Mouse (Mus musculus) lung, embryonic 16.5 days (tissue): Measurements from ENCODE around the gene Rims3. TPM values are rescaled to one million over a fixed set of nuclear protein-coding genes. Genes with fewer than 3 reads are reported as not detected.

Experiments used
- ATAC-seq: fragments of 200-750 bp; cut with Nextera tagmentation; 2 replicates; pipeline ENCODE4 v1.8.0; 2017; ENCODE audit warnings: low read depth, mild to moderate bottlenecking, moderate library complexity
- H3K27ac ChIP-seq: fragments of 300-500 bp; sonication (generic); 2 replicates; pipeline ENCODE4 v1.5.1; 2014; ENCODE audit warnings: mild to moderate bottlenecking, control low read depth, low read length
- H3K27me3 ChIP-seq: fragments of 300-500 bp; sonication (generic); 2 replicates; pipeline ENCODE4 v1.6.1; 2014; ENCODE audit warnings: low read depth, low read length, mixed read lengths; ENCODE audit not compliant: control insufficient read depth, insufficient read depth
- H3K36me3 ChIP-seq: fragments of 300-500 bp; sonication (generic); 2 replicates; pipeline ENCODE4 v1.6.1; 2014; ENCODE audit warnings: low read length; ENCODE audit not compliant: control insufficient read depth, insufficient read depth
- H3K4me1 ChIP-seq: fragments of 300-500 bp; sonication (generic); replicated peaks from 2 replicates; pipeline ENCODE4 v1.6.1; 2014; ENCODE audit warnings: low read length, mixed read lengths; ENCODE audit not compliant: control insufficient read depth, insufficient read depth
- H3K4me2 ChIP-seq: fragments of 300-500 bp; sonication (generic); 2 replicates; pipeline ENCODE4 v1.6.1; 2014; ENCODE audit warnings: low read depth, low read length, control low read depth
- H3K4me3 ChIP-seq: fragments of 300-500 bp; sonication (generic); 2 replicates; pipeline ENCODE4 v1.5.1; 2014; ENCODE audit warnings: mild to moderate bottlenecking, low read length, control low read depth
- H3K9ac ChIP-seq: fragments of 300-500 bp; sonication (generic); 2 replicates; pipeline ENCODE4 v1.6.1; 2014; ENCODE audit warnings: low read length, control low read depth
- H3K9me3 ChIP-seq: fragments of 300-500 bp; sonication (generic); 2 replicates; pipeline ENCODE4 v1.6.1; 2016; ENCODE audit warnings: low read length; ENCODE audit not compliant: control insufficient read depth
- WGBS: fragments of 180-500 bp; shearing (Covaris S2); extraction: QIAGEN DNeasy Blood & Tissue Kit; methylation state at CpG from one replicate; pipeline ENCODE4 v1.1.7; 2014; 5-methylcytosine and 5-hydroxymethylcytosine counted together
- polyA plus RNA-seq: library from polyadenylated mRNA; unstranded; fragments of >200 nt; fragmentation: Nextera tagmentation; extraction: Ambion mirVana; gene quantifications from 2 replicates; pipeline ENCODE4 v1.2.1, GENCODE M21; 2015

Rims3 gene
- polyA plus RNA-seq, 1 experiment from 2014 or later: 0.69 TPM

GRCm38 (mm10) chr4:120886811-120887210 lies 32.2 kb downstream of the Rims3 start:
- no peaks in the 10 kb centered on the region for H3K9me3 ChIP-seq
- H3K27ac ChIP-seq: no peak overlapping the region
- H3K4me3 ChIP-seq: no peak overlapping the region
- no peak for ATAC-seq
- 75% methylated on average over 5 of the region's 5 CpGs for WGBS
- no peak overlapping the region for H3K4me2 ChIP-seq
- H3K4me1 ChIP-seq: peaks cover 6% of the 10 kb centered on the region
- no peaks in the 10 kb centered on the region for H3K36me3 ChIP-seq
- H3K9ac ChIP-seq: no peak overlapping the region
- H3K27me3 ChIP-seq: no peaks in the 10 kb centered on the region

- Histone ChIP-seq H3K9ac (no peak overlapping the region), H3K27me3 (no peaks in the 10 kb centered on the region), H3K4me1 (peaks cover 6% of the 10 kb centered on the region), H3K36me3 (no peaks in the 10 kb centered on the region), H3K9me3 (no peaks in the 10 kb centered on the region), H3K27ac (no peak overlapping the region), H3K4me2 (no peak overlapping the region), H3K4me3 (no peak overlapping the region)
- WGBS: 31% methylated on average over 8 of the region's 8 CpGs
- no peak for ATAC-seq
Observed at GRCm38 (mm10) chr4:120887381-120888112, 32.9 kb downstream of the Rims3 start.

- no peak for ATAC-seq
- Histone ChIP-seq H3K27me3 (no peaks in the 10 kb centered on the region), H3K9me3 (no peaks in the 10 kb centered on the region), H3K4me1 (peaks cover 6% of the 10 kb centered on the region), H3K36me3 (no peaks in the 10 kb centered on the region), H3K4me2 (no peak overlapping the region), H3K4me3 (no peak overlapping the region), H3K27ac (no peak overlapping the region), H3K9ac (no peak overlapping the region)
- 57% methylated on average over 8 of the region's 8 CpGs for WGBS
Observed at GRCm38 (mm10) chr4:120888884-120889283, 34.3 kb downstream of the Rims3 start.

GRCm38 (mm10) chr4:120890754-120891440 lies 36.3 kb downstream of the Rims3 start:
- Histone ChIP-seq H3K4me1 (peaks cover under 1% of the 10 kb centered on the region), H3K9ac (no peak overlapping the region), H3K36me3 (no peaks in the 10 kb centered on the region), H3K4me3 (no peak overlapping the region), H3K27ac (no peak overlapping the region), H3K9me3 (no peaks in the 10 kb centered on the region), H3K4me2 (no peak overlapping the region), H3K27me3 (no peaks in the 10 kb centered on the region)
- ATAC-seq: no peak
- 62% methylated on average over 11 of the region's 11 CpGs for WGBS

GRCm38 (mm10) chr4:120891960-120892359 lies 37.3 kb downstream of the Rims3 start:
- no peak overlapping the region for H3K4me3 ChIP-seq
- no peak overlapping the region for H3K4me2 ChIP-seq
- H3K36me3 ChIP-seq: no peaks in the 10 kb centered on the region
- no peaks in the 10 kb centered on the region for H3K4me1 ChIP-seq
- no peak for ATAC-seq
- H3K27me3 ChIP-seq: no peaks in the 10 kb centered on the region
- no peak overlapping the region for H3K9ac ChIP-seq
- no peak overlapping the region for H3K27ac ChIP-seq
- H3K9me3 ChIP-seq: no peaks in the 10 kb centered on the region

GRCm38 (mm10) chr4:120892516-120892915 lies 37.9 kb downstream of the Rims3 start:
- Histone ChIP-seq H3K27me3 (no peaks in the 10 kb centered on the region), H3K4me1 (no peaks in the 10 kb centered on the region), H3K4me3 (no peak overlapping the region), H3K9me3 (no peaks in the 10 kb centered on the region; the same call in 1 of the 2 replicates), H3K4me2 (no peak overlapping the region), H3K27ac (no peak overlapping the region), H3K36me3 (no peaks in the 10 kb centered on the region), H3K9ac (no peak overlapping the region)
- ATAC-seq: no peak
- 35% methylated on average over 1 of the region's 1 CpGs for WGBS

GRCm38 (mm10) chr4:120893656-120894401 lies 39.2 kb downstream of the Rims3 start:
- H3K27me3 ChIP-seq: no peaks in the 10 kb centered on the region
- no peaks in the 10 kb centered on the region for H3K4me1 ChIP-seq
- ATAC-seq: no peak
- H3K4me3 ChIP-seq: no peak overlapping the region
- no peaks in the 10 kb centered on the region for H3K36me3 ChIP-seq
- no peaks in the 10 kb centered on the region; the same call in 1 of the 2 replicates for H3K9me3 ChIP-seq
- no peak overlapping the region for H3K27ac ChIP-seq
- WGBS: 48% methylated on average over 11 of the region's 11 CpGs
- no peak overlapping the region for H3K4me2 ChIP-seq
- H3K9ac ChIP-seq: no peak overlapping the region

GRCm38 (mm10) chr4:120894584-120894983 lies 40.0 kb downstream of the Rims3 start:
- no peaks in the 10 kb centered on the region; the same call in 1 of the 2 replicates for H3K9me3 ChIP-seq
- no peak overlapping the region for H3K4me2 ChIP-seq
- no peak overlapping the region for H3K9ac ChIP-seq
- no peak for ATAC-seq
- 53% methylated on average over 11 of the region's 11 CpGs for WGBS
- no peaks in the 10 kb centered on the region for H3K36me3 ChIP-seq
- H3K27me3 ChIP-seq: no peaks in the 10 kb centered on the region
- H3K4me3 ChIP-seq: no peak overlapping the region
- H3K4me1 ChIP-seq: no peaks in the 10 kb centered on the region
- no peak overlapping the region for H3K27ac ChIP-seq

GRCm38 (mm10) chr4:120895226-120895625 lies 40.6 kb downstream of the Rims3 start:
- no peak for ATAC-seq
- no peaks in the 10 kb centered on the region for H3K4me1 ChIP-seq
- H3K36me3 ChIP-seq: no peaks in the 10 kb centered on the region
- WGBS: 58% methylated on average over 7 of the region's 7 CpGs
- no peak overlapping the region for H3K4me2 ChIP-seq
- no peak overlapping the region for H3K4me3 ChIP-seq
- H3K27me3 ChIP-seq: no peaks in the 10 kb centered on the region
- H3K9ac ChIP-seq: no peak overlapping the region
- H3K9me3 ChIP-seq: no peaks in the 10 kb centered on the region; the same call in 1 of the 2 replicates
- H3K27ac ChIP-seq: no peak overlapping the region
